Mouse (Mus musculus): ENCODE measurements around the gene Insr. TPM values are rescaled to one million over a fixed set of nuclear protein-coding genes. Genes with fewer than 3 reads are reported as not detected.
"Not testable (repeated sequence)": the region's sequence is repeated elsewhere in the genome, so short reads cannot be mapped to it uniquely, and the experiment has no call there.

The Insr gene
- total RNA-seq, 2 experiments from 2014 or later, result 53.7 to 56.4 TPM

DNA sequence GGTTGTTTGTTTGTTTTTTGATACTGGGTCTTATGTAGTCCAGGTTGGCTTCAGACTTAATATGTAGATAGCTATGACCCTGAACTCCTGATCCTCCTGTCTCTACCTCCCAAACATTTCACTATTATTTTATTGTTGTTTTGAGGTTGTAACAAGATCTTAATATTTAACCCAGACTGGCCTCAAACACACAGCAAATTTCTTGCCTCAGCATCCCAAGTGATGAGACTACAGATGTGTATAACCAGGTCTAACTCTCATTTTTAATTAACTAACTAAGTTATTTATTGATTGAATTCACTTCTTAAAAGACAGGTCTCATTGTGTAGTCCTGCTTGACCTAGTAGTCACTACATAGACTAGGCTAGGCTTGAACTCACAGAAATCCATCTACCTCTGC is 88.4 kb downstream of the Insr start:
- no peak for DNase-seq (ENCODE audit: low spot score)

DNA sequence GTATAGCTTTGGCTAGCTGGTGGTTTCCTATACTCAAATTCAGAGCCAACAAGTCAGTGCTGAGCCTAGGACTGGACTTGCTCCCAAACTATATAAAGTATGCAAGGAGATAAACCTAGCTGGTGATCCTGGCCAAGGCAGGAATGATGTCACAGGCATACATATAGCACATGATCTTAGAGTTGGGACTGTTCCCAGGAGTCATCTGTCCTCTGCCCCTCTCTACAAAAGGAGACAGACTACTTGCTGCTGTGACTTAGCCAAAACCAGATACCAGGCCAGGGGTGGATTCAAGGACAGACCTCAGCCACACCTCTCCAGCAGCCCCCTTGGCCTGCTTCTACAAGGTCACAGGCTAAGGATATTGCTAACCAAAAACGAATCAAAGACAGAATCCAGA is 92.0 kb downstream of the Insr start:
- DNase-seq (ENCODE audit: low spot score), result peak; percentile 90

DNA sequence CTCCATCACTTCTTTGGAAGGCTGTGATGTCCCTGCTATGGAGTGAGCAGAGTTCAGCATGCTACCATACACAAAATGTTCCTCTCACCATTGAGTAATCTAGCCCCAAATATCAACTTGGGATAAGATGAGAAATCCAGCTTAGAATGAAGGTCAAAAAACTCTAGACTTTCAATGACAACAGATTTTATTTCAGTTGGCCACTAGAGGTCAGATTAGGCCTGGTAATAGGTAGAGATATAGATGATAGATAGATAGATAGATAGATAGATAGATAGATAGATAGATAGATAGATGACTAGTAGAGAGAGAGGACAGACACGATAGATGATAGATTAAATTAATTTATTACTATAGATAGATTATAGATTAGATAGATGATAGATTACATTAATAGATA is 99.5 kb downstream of the Insr start:
- DNase-seq (ENCODE audit: low spot score), result peak; percentile 26

DNA sequence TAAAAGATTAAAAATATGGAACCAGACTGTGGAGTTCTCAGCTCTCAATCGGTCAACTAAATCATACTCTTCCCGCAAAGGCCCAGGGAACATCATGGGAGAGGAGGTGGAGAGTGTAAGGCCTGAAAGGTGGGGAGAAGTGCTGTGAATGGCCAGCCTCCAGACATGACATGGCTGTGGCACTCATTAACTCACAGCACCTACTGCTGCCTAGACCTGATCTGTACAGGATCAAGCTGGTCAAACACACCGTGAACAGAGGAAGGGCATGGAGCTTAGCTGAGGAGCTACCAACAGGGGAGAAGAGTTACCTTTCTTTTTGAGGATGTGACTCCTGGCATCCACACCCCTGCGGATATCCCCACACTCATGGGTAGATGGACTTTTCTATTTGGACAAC is 102.0 kb downstream of the Insr start:
- DNase-seq (ENCODE audit: low spot score), result no peak

DNA sequence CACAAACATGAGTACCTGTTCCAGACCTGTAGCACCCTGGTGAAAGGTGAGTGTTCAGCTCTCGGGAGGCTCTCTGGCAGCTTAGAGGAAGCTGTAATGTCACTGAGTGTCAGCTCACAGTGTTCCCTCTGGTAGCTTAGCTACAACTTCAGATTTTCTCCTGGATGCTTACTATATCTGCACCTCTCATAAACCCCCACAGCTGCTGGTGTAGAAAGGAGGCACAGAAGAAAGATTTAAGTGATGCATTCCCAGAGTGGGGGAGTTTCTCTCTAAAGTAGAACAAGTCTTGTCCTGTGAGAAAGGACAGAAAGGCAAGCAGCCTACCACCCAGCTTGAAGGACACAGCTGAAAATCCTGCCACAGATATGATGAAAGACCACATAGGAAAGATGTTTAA is 107.2 kb downstream of the Insr start:
- DNase-seq (ENCODE audit: low spot score), result no peak

DNA sequence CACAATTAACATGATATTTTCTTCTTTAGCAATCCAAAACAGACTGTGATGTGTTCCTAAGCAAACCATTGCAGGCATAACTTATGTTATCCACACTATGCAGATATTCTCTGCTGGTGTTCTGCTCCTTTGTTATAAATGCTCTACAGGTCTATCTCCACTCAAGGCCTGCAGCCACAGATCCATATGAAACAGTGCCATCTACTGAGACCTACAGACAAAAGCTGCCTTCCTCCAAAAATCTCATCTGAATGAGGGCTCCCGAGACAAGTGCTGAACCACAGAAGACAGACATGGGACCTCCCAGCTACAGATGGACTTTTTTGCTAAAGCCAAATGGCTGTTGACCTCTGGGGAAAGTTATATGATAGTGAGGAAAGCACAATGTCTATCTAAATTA is 132.9 kb downstream of the Insr start:
- DNase-seq (ENCODE audit: low spot score), result no peak

DNA sequence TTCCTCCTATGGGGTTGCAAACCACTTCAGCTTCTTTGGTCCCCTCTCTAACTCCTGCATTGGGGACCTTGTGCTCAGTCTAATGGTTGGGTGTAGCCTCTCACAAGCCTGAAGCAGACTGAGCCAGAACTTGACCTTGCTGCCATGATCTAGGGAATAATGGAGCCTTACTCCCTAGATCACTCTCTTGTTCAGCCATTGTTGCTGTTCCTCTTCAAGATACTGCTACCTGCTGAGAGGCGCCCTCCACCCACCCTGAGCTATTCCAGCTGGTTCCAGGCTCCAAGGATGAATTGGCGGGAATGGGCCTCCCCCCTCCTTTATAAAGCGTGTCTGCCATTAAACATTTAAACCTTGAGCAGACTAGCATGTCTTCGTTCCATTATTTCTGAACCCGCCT is 179.0 kb downstream of the Insr start:
- not testable (repeated sequence) for DNase-seq (ENCODE audit: low spot score)

Small RNAs within 50 kb of the gene (microRNA-seq; reads per million reads assigned to microRNA genes)
- not detected for gene Gm25775

Other genes with a start within 250 kb of the Insr start
- gene A430078G23Rik, start 73.8 kb upstream of the Insr start, total RNA-seq (2021), result under 1 TPM in 1 of 2 experiments, not detected in 1; 0.11 TPM
- 10 to 100 TPM in 1 of 2 experiments, 1 to 10 TPM in 1; 8.4 to 10.5 TPM for gene Arhgef18, start 113.4 kb upstream of the Insr start, total RNA-seq (2021)
- 1 to 10 TPM; 1.9 to 3.2 TPM for gene Pex11g, start 188.1 kb upstream of the Insr start, total RNA-seq (2021)
- gene Tex45, start 191.2 kb upstream of the Insr start, total RNA-seq (2021), result not detected
- gene Zfp358, start 213.5 kb upstream of the Insr start, total RNA-seq (2021), result 10 to 100 TPM; 39.1 to 39.4 TPM
- 10 to 100 TPM; 21.5 to 22.5 TPM for gene Mcoln1, start 220.8 kb upstream of the Insr start, total RNA-seq (2021)
- 10 to 100 TPM in 1 of 2 experiments, 1 to 10 TPM in 1; 8.0 to 10.0 TPM for gene Pnpla6, start 235.8 kb upstream of the Insr start, total RNA-seq (2021)

Measured in gastrocnemius, adult 18-20 months (tissue).